Comparison of ENCODE assay signal across 9 mouse cellular contexts in the genomic region with DNA sequence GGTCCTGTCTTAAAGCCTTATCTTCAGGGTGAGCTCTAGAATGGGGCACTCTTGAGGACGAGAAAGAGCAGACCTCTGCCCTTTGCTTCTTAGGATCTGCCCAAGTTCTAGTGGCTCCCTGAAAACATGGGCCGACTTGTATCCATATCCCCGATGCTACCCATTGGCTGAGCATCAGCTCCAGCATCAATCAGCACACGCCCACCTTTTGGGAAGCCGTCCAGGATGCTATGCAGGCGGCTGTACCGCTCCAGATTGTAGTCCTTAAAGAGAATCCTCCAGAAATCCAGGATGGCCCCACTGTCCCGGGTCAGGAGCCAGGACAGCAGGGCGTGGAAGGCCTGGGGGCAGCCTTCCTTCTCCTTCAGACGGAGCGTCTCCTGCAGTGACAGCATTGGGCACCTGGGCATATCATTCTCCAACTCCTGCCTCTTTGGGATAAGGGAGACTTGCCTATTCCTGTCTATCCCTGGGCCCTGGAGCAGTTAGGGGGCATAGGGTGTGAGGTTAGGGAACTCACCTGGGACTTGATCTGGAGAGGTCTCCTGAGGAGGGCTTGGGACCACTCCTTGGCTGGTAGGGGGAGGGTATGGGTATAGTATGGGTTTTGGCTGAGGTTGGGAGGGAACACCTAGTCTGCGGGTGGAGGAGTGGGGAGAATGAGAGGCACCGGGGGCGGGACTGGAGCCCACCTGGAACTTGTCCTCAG. TPM values are rescaled to one million over a fixed set of nuclear protein-coding genes. Genes with fewer than 3 reads are reported as not detected.
DNase-seq lines count a peak whose midpoint lies in the region; ATAC-seq lines count a peak whose summit lies in the region.
"Had no signal": no experiment of that assay in that cellular context is flagged by ENCODE, and none has a peak within 500 bp of the region (broad histone marks: within the 10 kb centered on the region; RNA-seq: fewer than 3 reads in every experiment).

No protein-coding gene starts in this region.

- H3K27ac ChIP-seq in heart, embryonic 12.5 days (ENCODE audit: poor library complexity, severe bottlenecking): no peak overlapping the region
- H3K27ac ChIP-seq in embryonic facial prominence, embryonic 12.5 days: no peak overlapping the region
- no peak overlapping the region for H3K27ac ChIP-seq in midbrain, embryonic 15.5 days

- intact Hi-C loops in heart, postnatal 14 days (cut with DNase I): no loop called here

- H3K9ac ChIP-seq in heart, embryonic 12.5 days: 0 out of 2 replicates have a peak overlapping the region, but pooled peaks have one; percentile 11
- no peak overlapping the region for H3K9ac ChIP-seq in embryonic facial prominence, embryonic 12.5 days
- no peak overlapping the region for H3K9ac ChIP-seq in midbrain, embryonic 15.5 days

- peaks cover 32% of the 10 kb centered on the region for H3K27me3 ChIP-seq in heart, embryonic 12.5 days (replicated peaks)
- H3K27me3 ChIP-seq in embryonic facial prominence, embryonic 12.5 days: no peaks in the 10 kb centered on the region
- no peaks in the 10 kb centered on the region for H3K27me3 ChIP-seq in midbrain, embryonic 15.5 days (replicated peaks)

- WGBS in heart, embryonic 12.5 days: 51% methylated on average over 14 of the region's 14 CpGs
- 52% methylated on average over 14 of the region's 14 CpGs for WGBS in embryonic facial prominence, embryonic 12.5 days
- 68% methylated on average over 14 of the region's 14 CpGs for WGBS in midbrain, embryonic 15.5 days

- H3K36me3 ChIP-seq in heart, embryonic 12.5 days: no peaks in the 10 kb centered on the region
- H3K36me3 ChIP-seq in embryonic facial prominence, embryonic 12.5 days: no peaks in the 10 kb centered on the region
- no peaks in the 10 kb centered on the region for H3K36me3 ChIP-seq in midbrain, embryonic 15.5 days (replicated peaks)

- no peaks in the 10 kb centered on the region for H3K9me3 ChIP-seq in heart, embryonic 12.5 days (replicated peaks)
- H3K9me3 ChIP-seq in embryonic facial prominence, embryonic 12.5 days: no peaks in the 10 kb centered on the region
- no peaks in the 10 kb centered on the region for H3K9me3 ChIP-seq in midbrain, embryonic 15.5 days

- DNase-seq in heart, postnatal 14 days: no peak
- peak; percentile 39 to 77 for DNase-seq in layer of hippocampus, adult 18-20 months (ENCODE audit: low spot score in 2 of 2)
- no peak for DNase-seq in adrenal gland, adult 8-10 months
- DNase-seq in testis, postnatal 14 days (ENCODE audit: low spot score): no peak

- peaks cover 4% of the 10 kb centered on the region; the same call in 1 of the 2 replicates for H3K4me1 ChIP-seq in heart, embryonic 12.5 days (replicated peaks)
- H3K4me1 ChIP-seq in embryonic facial prominence, embryonic 12.5 days: 0 out of 2 replicates have a peak, but pooled peaks cover 9% of the 10 kb centered on the region
- H3K4me1 ChIP-seq in midbrain, embryonic 15.5 days: peaks cover 6% of the 10 kb centered on the region; the same call in 1 of the 2 replicates

- ATAC-seq in heart, embryonic 12.5 days (ENCODE audit: insufficient number of reproducible peaks, low FRiP score): no peak
- ATAC-seq in embryonic facial prominence, embryonic 12.5 days (ENCODE audit: insufficient number of reproducible peaks, insufficient read depth, low FRiP score, low TSS enrichment): no peak
- peak; percentile 52; the same call in 1 of the 2 replicates for ATAC-seq in midbrain, embryonic 15.5 days (replicated peaks)
- ATAC-seq in cerebellum, adult (ENCODE audit: insufficient number of reproducible peaks, low FRiP score, low TSS enrichment): no peak

- peak overlapping the region; percentile 27 for H3K4me3 ChIP-seq in heart, embryonic 12.5 days
- H3K4me3 ChIP-seq in embryonic facial prominence, embryonic 12.5 days: peak overlapping the region; percentile 10
- H3K4me3 ChIP-seq in midbrain, embryonic 15.5 days: peak overlapping the region; percentile 27

- H3K4me2 ChIP-seq in heart, embryonic 12.5 days: peak overlapping the region; percentile 57
- H3K4me2 ChIP-seq in embryonic facial prominence, embryonic 12.5 days (replicated peaks): peak overlapping the region; percentile 44
- peak overlapping the region; percentile 50 for H3K4me2 ChIP-seq in midbrain, embryonic 15.5 days

RNA-seq across cellular contexts. Expression of a gene that starts 0.6 kb away (rescaled TPM):
- 0.42 TPM in 1 of 2 replicates, not detected in the other for polyA plus RNA-seq in heart, embryonic 12.5 days (2016; fragmentation: Nextera tagmentation; extraction: Ambion mirVana)
- under 1 TPM in 1 of 2 experiments, not detected in 1; 0.12 TPM for total RNA-seq in heart, postnatal 14 days (2021)
- 0.17 and 0.42 TPM in 2 replicates for polyA plus RNA-seq in embryonic facial prominence, embryonic 12.5 days (2016; fragmentation: Nextera tagmentation; extraction: Ambion mirVana)
- under 1 TPM; 0.64 to 0.79 TPM for total RNA-seq in layer of hippocampus, adult 18-20 months (2021)
- 0.06 and 0.37 TPM in 2 replicates for polyA plus RNA-seq in midbrain, embryonic 15.5 days (2015; fragmentation: Nextera tagmentation; extraction: Ambion mirVana)
- total RNA-seq in adrenal gland, adult 8-10 months (2022): not detected

RNA-seq across cellular contexts. Expression of a gene that starts 1.1 kb away (rescaled TPM):
- not detected in 2 replicates for polyA plus RNA-seq in heart, embryonic 12.5 days (2016; fragmentation: Nextera tagmentation; extraction: Ambion mirVana)
- total RNA-seq in heart, postnatal 14 days (2021): not detected
- polyA plus RNA-seq in embryonic facial prominence, embryonic 12.5 days (2016; fragmentation: Nextera tagmentation; extraction: Ambion mirVana): 0.19 and 0.41 TPM in 2 replicates
- total RNA-seq in layer of hippocampus, adult 18-20 months (2021): 1 to 10 TPM in 1 of 2 experiments, under 1 TPM in 1; 0.74 to 1.2 TPM
- polyA plus RNA-seq in midbrain, embryonic 15.5 days (2015; fragmentation: Nextera tagmentation; extraction: Ambion mirVana): not detected in 2 replicates
- 10 to 100 TPM in 3 of 4 experiments, 1 to 10 TPM in 1; 4.3 to 41.2 (median 20.8) TPM for total RNA-seq in adrenal gland, adult 8-10 months (2022)
- total RNA-seq: neutrophil, adult 5-6 weeks had no signal

RNA-seq across cellular contexts. Expression of a gene that starts 26.3 kb away (rescaled TPM):
- 1.5 and 1.6 TPM in 2 replicates for polyA plus RNA-seq in heart, embryonic 12.5 days (2016; fragmentation: Nextera tagmentation; extraction: Ambion mirVana)
- total RNA-seq in heart, postnatal 14 days (2021): 1 to 10 TPM; 5.5 to 6.0 TPM
- 2.5 and 2.6 TPM in 2 replicates for polyA plus RNA-seq in embryonic facial prominence, embryonic 12.5 days (2016; fragmentation: Nextera tagmentation; extraction: Ambion mirVana)
- 10 to 100 TPM; 12.1 to 12.7 TPM for total RNA-seq in layer of hippocampus, adult 18-20 months (2021)
- 0.48 and 0.84 TPM in 2 replicates for polyA plus RNA-seq in midbrain, embryonic 15.5 days (2015; fragmentation: Nextera tagmentation; extraction: Ambion mirVana)
- total RNA-seq in adrenal gland, adult 8-10 months (2022): 10 to 100 TPM; 17.7 to 20.6 (median 18.7) TPM

RNA-seq across cellular contexts. Expression of a gene that starts 33.0 kb away (rescaled TPM):
- polyA plus RNA-seq in heart, embryonic 12.5 days (2016; fragmentation: Nextera tagmentation; extraction: Ambion mirVana): 220 and 226 TPM in 2 replicates
- 100 to 1,000 TPM; 104 to 107 TPM for total RNA-seq in heart, postnatal 14 days (2021)
- 137 TPM in 2 replicates for polyA plus RNA-seq in embryonic facial prominence, embryonic 12.5 days (2016; fragmentation: Nextera tagmentation; extraction: Ambion mirVana)
- 100 to 1,000 TPM; 217 to 223 TPM for total RNA-seq in layer of hippocampus, adult 18-20 months (2021)
- polyA plus RNA-seq in midbrain, embryonic 15.5 days (2015; fragmentation: Nextera tagmentation; extraction: Ambion mirVana): 127 and 128 TPM in 2 replicates
- 100 to 1,000 TPM in 1 of 4 experiments, 10 to 100 TPM in 3; 79.7 to 108 (median 89.6) TPM for total RNA-seq in adrenal gland, adult 8-10 months (2022)

Comparison
In these comparisons a context has a peak if more than half of its experiments do, and no peak if none do; other contexts are left out.
1. DNase-seq: peak in layer of hippocampus, adult 18-20 months (2 of 2); none in heart, postnatal 14 days (0 of 2), adrenal gland, adult 8-10 months (single experiment) and testis, postnatal 14 days (single experiment).
2. Peak in every context shown above with its lines, with median percentiles within 50 percentile points of each other: H3K4me2 ChIP-seq and H3K4me3 ChIP-seq.